Mouse (Mus musculus) MEL (cell line): ENCODE data around the gene Hmgb1. TPM values are rescaled to one million over a fixed set of nuclear protein-coding genes. Genes with fewer than 3 reads are reported as not detected.

Experiments used
- DNase-seq: peaks from one replicate; pipeline ENCODE4 v3.0.0; 2011; ENCODE audit warnings: low read depth, low spot score
- H3K27ac ChIP-seq: 2 replicates; pipeline ENCODE4 v1.5.1; 2012; ENCODE audit warnings: low read depth, mild to moderate bottlenecking, control low read depth, low read length, moderate library complexity; ENCODE audit not compliant: control insufficient read depth
- H3K27me3 ChIP-seq, 2 experiments: fragments of 150-350 bp in 1 of 2; sonication (generic) in 1 of 2; 2 replicates each; pipeline ENCODE4 v1.6.1; 2012; ENCODE audit warnings: low read length in 2 of 2, mild to moderate bottlenecking in 2 of 2, improper control_type of control experiment in 1 of 2, moderate library complexity in 1 of 2; ENCODE audit not compliant: insufficient read depth in 2 of 2, control insufficient read depth in 1 of 2
- H3K36me3 ChIP-seq, 2 experiments: 2 replicates each; pipeline ENCODE4 v1.6.1; 2012 to 2014; ENCODE audit warnings: low read length in 2 of 2, improper control_type of control experiment in 1 of 2, inconsistent platforms in 1 of 2, mild to moderate bottlenecking in 1 of 2; ENCODE audit not compliant: insufficient read depth in 2 of 2, control insufficient read depth in 1 of 2
- H3K4me1 ChIP-seq, 2 experiments: fragments of 150-350 bp in 1 of 2; sonication (generic) in 1 of 2; 2 replicates each; pipeline ENCODE4 v1.6.1; 2012; ENCODE audit warnings: low read length in 2 of 2, improper control_type of control experiment in 1 of 2, mild to moderate bottlenecking in 1 of 2; ENCODE audit not compliant: insufficient read depth in 2 of 2, control insufficient read depth in 1 of 2
- H3K4me3 ChIP-seq, 2 experiments: fragments of 150-350 bp in 1 of 2; sonication (generic) in 1 of 2; 2 replicates each; pipeline ENCODE4 v1.5.1; 2012; ENCODE audit warnings: low read depth in 2 of 2, low read length in 2 of 2, mild to moderate bottlenecking in 2 of 2, moderate library complexity in 2 of 2, control low read depth in 1 of 2, improper control_type of control experiment in 1 of 2; ENCODE audit not compliant: control insufficient read depth in 1 of 2, insufficient read depth in 1 of 2
- H3K79me2 ChIP-seq: 2 replicates; pipeline ENCODE4 v1.6.1; 2012; ENCODE audit warnings: mild to moderate bottlenecking, low read length, moderate library complexity; ENCODE audit not compliant: control insufficient read depth, poor library complexity, insufficient read depth
- H3K9ac ChIP-seq: 2 replicates; pipeline ENCODE4 v1.6.1; 2012; ENCODE audit warnings: low read depth, mild to moderate bottlenecking, control low read depth, low read length, moderate library complexity; ENCODE audit not compliant: control insufficient read depth, poor library complexity, severe bottlenecking
- H3K9me3 ChIP-seq: fragments of 150-350 bp; sonication (generic); replicated peaks from 2 replicates; pipeline ENCODE4 v1.6.1; 2012; ENCODE audit warnings: mild to moderate bottlenecking, low read length, improper control_type of control experiment, moderate library complexity; ENCODE audit not compliant: insufficient read depth
- BHLHE40 ChIP-seq: IDR thresholded peaks from 2 replicates; pipeline ENCODE4 v1.6.1; 2012; ENCODE audit warnings: low read depth, mild to moderate bottlenecking, inconsistent platforms, low read length, improper control_type of control experiment, borderline replicate concordance
- CHD2 ChIP-seq: IDR thresholded peaks from 2 replicates; pipeline ENCODE4 v1.6.1; 2011; ENCODE audit warnings: low read length, improper control_type of control experiment
- CTCF ChIP-seq, 3 experiments: IDR thresholded peaks in 2 of 3; conservative IDR thresholded peaks in 1 of 3; 2 replicates each; pipeline ENCODE4 v1.5.1; 2011 to 2012; ENCODE audit warnings: low read length in 3 of 3, low read depth in 2 of 3, mild to moderate bottlenecking in 2 of 3, improper control_type of control experiment in 1 of 3, inconsistent platforms in 1 of 3, mixed read lengths in 1 of 3, moderate library complexity in 1 of 3; ENCODE audit not compliant: control insufficient read depth in 1 of 3, insufficient read depth in 1 of 3, poor library complexity in 1 of 3, severe bottlenecking in 1 of 3
- ETS1 ChIP-seq: IDR thresholded peaks from 2 replicates; pipeline ENCODE4 v1.6.1; 2012; ENCODE audit warnings: low read depth, mild to moderate bottlenecking, inconsistent platforms, low read length, improper control_type of control experiment, moderate library complexity
- GATA1 ChIP-seq: IDR thresholded peaks from 2 replicates; pipeline ENCODE4 v1.6.1; 2011; ENCODE audit warnings: low read depth, low read length, improper control_type of control experiment
- MAX ChIP-seq: IDR thresholded peaks from 2 replicates; pipeline ENCODE4 v1.6.1; 2011; ENCODE audit warnings: low read length, improper control_type of control experiment
- MAZ ChIP-seq: IDR thresholded peaks from 2 replicates; pipeline ENCODE4 v1.6.1; 2012; ENCODE audit warnings: low read depth, mild to moderate bottlenecking, inconsistent platforms, low read length, improper control_type of control experiment
- MXI1 ChIP-seq: IDR thresholded peaks from 2 replicates; pipeline ENCODE4 v1.6.1; 2011; ENCODE audit warnings: mild to moderate bottlenecking, low read depth, low read length, improper control_type of control experiment
- MYC ChIP-seq: IDR thresholded peaks from 2 replicates; pipeline ENCODE4 v1.6.1; 2011; ENCODE audit warnings: low read depth, mild to moderate bottlenecking, low read length, improper control_type of control experiment, moderate library complexity
- NRF1 ChIP-seq: IDR thresholded peaks from 2 replicates; pipeline ENCODE4 v1.6.1; 2014; ENCODE audit warnings: low read depth, mild to moderate bottlenecking, inconsistent platforms, low read length, improper control_type of control experiment, moderate library complexity; ENCODE audit not compliant: poor library complexity, insufficient read depth, severe bottlenecking
- POLR2AphosphoS2 ChIP-seq: IDR thresholded peaks from 2 replicates; pipeline ENCODE4 v1.6.1; 2011; ENCODE audit warnings: low read length, improper control_type of control experiment
- RCOR1 ChIP-seq: IDR thresholded peaks from 2 replicates; pipeline ENCODE4 v1.6.1; 2012; ENCODE audit warnings: low read depth, mild to moderate bottlenecking, inconsistent platforms, low read length, improper control_type of control experiment
- SIN3A ChIP-seq: IDR thresholded peaks from 2 replicates; pipeline ENCODE4 v1.6.1; 2012; ENCODE audit warnings: low read length, improper control_type of control experiment, inconsistent platforms
- SMC3 ChIP-seq: IDR thresholded peaks from 2 replicates; pipeline ENCODE4 v1.6.1; 2011; ENCODE audit warnings: low read depth, low read length, improper control_type of control experiment
- TBP ChIP-seq: IDR thresholded peaks from 2 replicates; pipeline ENCODE4 v1.8.0; 2011; ENCODE audit warnings: low read depth, low read length, improper control_type of control experiment
- USF2 ChIP-seq, 2 experiments: IDR thresholded peaks; 2 replicates each; pipeline ENCODE4 v1.6.1; 2011 to 2012; ENCODE audit warnings: improper control_type of control experiment in 2 of 2, low read length in 2 of 2, borderline replicate concordance in 1 of 2, inconsistent platforms in 1 of 2, low read depth in 1 of 2, mild to moderate bottlenecking in 1 of 2; ENCODE audit not compliant: insufficient read depth in 1 of 2
- ZC3H11A ChIP-seq: IDR thresholded peaks from 2 replicates; pipeline ENCODE4 v1.6.1; 2012; ENCODE audit warnings: low read depth, mild to moderate bottlenecking, inconsistent platforms, low read length, improper control_type of control experiment
- ZMIZ1 ChIP-seq: IDR thresholded peaks from 2 replicates; pipeline ENCODE4 v1.6.1; 2012; ENCODE audit warnings: low read depth, mild to moderate bottlenecking, inconsistent platforms, low read length, improper control_type of control experiment, moderate library complexity
- ZNF384 ChIP-seq: IDR thresholded peaks from 2 replicates; pipeline ENCODE4 v1.6.1; 2012; ENCODE audit warnings: low read depth, mild to moderate bottlenecking, inconsistent platforms, low read length, improper control_type of control experiment
- polyA plus RNA-seq, 2 experiments: library from polyadenylated mRNA; stranded (reverse) in 1 of 2; unstranded in 1 of 2; fragments of >175 nt in 1 of 2; fragments of >200 nt in 1 of 2; gene quantifications; 2 replicates each; pipeline versions ENCODE4 v1.2.1 to v1.2.4; 2012; ENCODE audit warnings: low replicate concordance in 2 of 2, low read depth in 1 of 2; ENCODE audit not compliant: insufficient read length in 2 of 2, insufficient read depth in 1 of 2, missing spikeins in 1 of 2
- total RNA-seq: library from RNA; depleted of rRNA; stranded (reverse); fragments of 300-350 nt; gene quantifications from 2 replicates; pipeline ENCODE4 v1.2.3, GENCODE M21; 2012

The Hmgb1 gene
- total and polyA plus RNA-seq, 3 experiments, result 600 to 678 TPM; not detected in 1

DNA sequence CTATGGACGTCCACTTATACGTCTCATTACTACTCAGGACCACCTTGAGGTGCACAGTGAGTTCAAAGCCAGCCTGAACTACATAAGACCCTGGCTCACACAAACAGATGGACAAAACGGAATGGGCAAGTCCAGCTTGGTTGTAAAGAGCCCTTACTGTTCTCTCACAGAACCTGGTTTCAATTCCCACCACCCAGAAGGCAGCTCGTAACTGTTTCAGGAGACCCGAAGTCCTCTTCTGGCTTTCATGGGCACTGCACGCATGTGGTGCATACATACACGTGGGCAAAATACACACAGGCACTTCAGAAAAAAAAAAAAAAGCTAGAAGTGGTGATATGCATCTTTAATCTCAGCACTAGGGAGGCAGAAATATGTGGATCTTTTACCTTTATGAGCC lies 139.2 kb downstream of the Hmgb1 start:
- TF ChIP-seq POLR2AphosphoS2 (no peak), ZNF384 (peak; percentile 75), SMC3 (peak; percentile 14; the same call in 1 of the 2 replicates), CTCF (IDR thresholded peaks at IDR 0.05 in 2 of 3, conservative IDR thresholded peaks at IDR 0.05 in 1 of 3; ENCODE audit: control insufficient read depth in 1 of 3, insufficient read depth in 1 of 3, low read depth in 2 of 3, low read length in 3 of 3, poor library complexity in 1 of 3, severe bottlenecking in 1 of 3) (peak in 1 of 3 experiments; percentile 12; a peak in 1 of 6 replicates)
- H3K36me3 ChIP-seq, result peaks cover 15 to 19% of the 10 kb centered on the region in 2 experiments
- peaks cover 4 to 6% of the 10 kb centered on the region in 2 experiments; a peak in 3 of 4 replicates for H3K4me1 ChIP-seq
- H3K27ac ChIP-seq, result no peak overlapping the region
- no peaks in the 10 kb centered on the region for H3K27me3 ChIP-seq
- no peak overlapping the region for H3K4me3 ChIP-seq
- no peaks in the 10 kb centered on the region for H3K9me3 ChIP-seq
- peak; percentile 54 for DNase-seq
- H3K79me2 ChIP-seq, result peaks cover 1% of the 10 kb centered on the region
- H3K9ac ChIP-seq, result no peak overlapping the region

DNA sequence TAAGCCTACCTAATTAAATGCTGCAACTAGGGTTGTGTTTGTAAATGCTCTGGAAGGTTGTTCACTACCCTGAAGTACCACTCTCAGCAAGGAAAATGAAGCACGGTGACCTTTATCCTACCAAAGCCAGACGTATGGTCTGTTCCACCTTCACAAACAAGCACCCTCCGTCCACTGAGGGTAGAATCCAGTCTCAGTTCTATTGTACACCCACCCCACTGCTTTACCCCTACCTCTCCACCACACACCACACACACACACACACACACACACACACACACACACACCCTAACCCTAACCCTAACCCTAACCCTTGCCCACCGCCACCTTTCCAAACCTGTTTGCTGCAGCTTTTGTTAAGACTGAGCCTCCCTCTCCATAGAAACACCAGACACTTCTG lies 140.2 kb downstream of the Hmgb1 start:
- H3K27ac ChIP-seq, result no peak overlapping the region
- TF ChIP-seq ZC3H11A (no peak), NRF1 (no peak), MYC (no peak), USF2 (IDR thresholded peaks at IDR 0.05; ENCODE audit: borderline replicate concordance in 1 of 2, insufficient read depth in 1 of 2, low read depth in 1 of 2, low read length in 2 of 2) (no peak), GATA1 (no peak), SIN3A (no peak), MAZ (no peak), CHD2 (no peak), TBP (no peak), ETS1 (no peak), MXI1 (no peak), ZMIZ1 (no peak), BHLHE40 (no peak), RCOR1 (no peak), ZNF384 (no peak), MAX (no peak)
- peaks cover 6 to 12% of the 10 kb centered on the region in 2 experiments for H3K36me3 ChIP-seq
- H3K27me3 ChIP-seq, result no peaks in the 10 kb centered on the region
- H3K79me2 ChIP-seq, result no peaks in the 10 kb centered on the region; the same call in 1 of the 2 replicates
- no peaks in the 10 kb centered on the region for H3K4me1 ChIP-seq
- no peak overlapping the region for H3K9ac ChIP-seq
- H3K9me3 ChIP-seq, result no peaks in the 10 kb centered on the region
- no peak overlapping the region for H3K4me3 ChIP-seq
- no peak for DNase-seq
